Mouse (Mus musculus): ENCODE measurements at regions not wholly inside any gene's neighbourhood (a gene's known extent, or its start where the extent isn't known, plus 50 kb on each side); places are given as distances from the start of the nearest gene placed in this dataset.

DNA sequence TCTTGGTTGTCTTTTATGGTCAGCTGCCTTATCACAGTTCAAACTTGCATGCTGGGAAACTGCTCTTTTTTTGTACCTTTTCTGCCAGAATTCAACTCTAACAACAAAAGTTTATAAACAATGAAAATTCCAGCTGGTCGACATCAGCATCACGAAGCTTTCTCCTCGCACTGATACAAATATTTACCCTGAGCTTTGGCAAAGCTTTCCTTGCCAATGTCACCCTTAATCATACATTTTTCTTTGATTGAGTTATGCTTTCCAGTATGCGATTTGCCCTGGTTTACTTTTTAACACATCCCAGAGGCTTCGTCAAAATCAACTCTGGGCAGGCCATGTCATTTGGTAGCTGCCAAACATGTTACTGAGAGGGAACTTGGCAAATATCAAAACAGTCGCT lies 1333.5 kb upstream of the Zeb2 start:
- WGBS: 70% methylated on average over 6 of the region's 6 CpGs

GRCm38 (mm10) chr2:46445306-46445705 lies 1328.1 kb upstream of the Zeb2 start:
- H3K4me1 ChIP-seq (replicated peaks; ENCODE audit: control insufficient read depth, insufficient read depth, low read length): peaks cover 5% of the 10 kb centered on the region; the same call in 1 of the 2 replicates
- no peak overlapping the region for H3K4me3 ChIP-seq (ENCODE audit: low read depth, low read length)
- no peak overlapping the region for H3K9ac ChIP-seq (ENCODE audit: low read length)
- H3K27me3 ChIP-seq (ENCODE audit: control insufficient read depth, insufficient read depth, low read length): no peaks in the 10 kb centered on the region
- no peaks in the 10 kb centered on the region for H3K9me3 ChIP-seq (ENCODE audit: control insufficient read depth, low read length)
- no peak for DNase-seq (ENCODE audit: low spot score)
- H3K36me3 ChIP-seq (ENCODE audit: control insufficient read depth, insufficient read depth, low read length): no peaks in the 10 kb centered on the region
- H3K4me2 ChIP-seq (ENCODE audit: low read depth, low read length, severe bottlenecking): no peak overlapping the region
- ATAC-seq (replicated peaks; ENCODE audit: low FRiP score): no peak
- H3K27ac ChIP-seq (ENCODE audit: low read depth, low read length): no peak overlapping the region
- WGBS: 76% methylated on average over 3 of the region's 3 CpGs

More for the DNA sequence above, 1333.5 kb upstream of the Zeb2 start:
- no peak overlapping the region for H3K4me3 ChIP-seq (ENCODE audit: low read depth, low read length)
- H3K27ac ChIP-seq (ENCODE audit: low read depth, low read length): no peak overlapping the region
- no peaks in the 10 kb centered on the region for H3K4me1 ChIP-seq (replicated peaks; ENCODE audit: control insufficient read depth, insufficient read depth, low read length)
- H3K9me3 ChIP-seq (ENCODE audit: control insufficient read depth, low read length): no peaks in the 10 kb centered on the region
- H3K4me2 ChIP-seq (ENCODE audit: low read depth, low read length, severe bottlenecking): no peak overlapping the region
- ATAC-seq (replicated peaks; ENCODE audit: low FRiP score) (no peak), DNase-seq (ENCODE audit: low spot score) (no peak)
- no peak overlapping the region for H3K9ac ChIP-seq (ENCODE audit: low read length)
- no peaks in the 10 kb centered on the region for H3K36me3 ChIP-seq (ENCODE audit: control insufficient read depth, insufficient read depth, low read length)
- no peaks in the 10 kb centered on the region for H3K27me3 ChIP-seq (ENCODE audit: control insufficient read depth, insufficient read depth, low read length)

GRCm38 (mm10) chr2:46443686-46444180 lies 1326.5 kb upstream of the Zeb2 start:
- Histone ChIP-seq H3K27ac (ENCODE audit: low read depth, low read length) (no peak overlapping the region), H3K4me3 (ENCODE audit: low read depth, low read length) (no peak overlapping the region), H3K27me3 (ENCODE audit: control insufficient read depth, insufficient read depth, low read length) (no peaks in the 10 kb centered on the region), H3K36me3 (ENCODE audit: control insufficient read depth, insufficient read depth, low read length) (no peaks in the 10 kb centered on the region), H3K4me2 (ENCODE audit: low read depth, low read length, severe bottlenecking) (no peak overlapping the region), H3K9me3 (ENCODE audit: control insufficient read depth, low read length) (no peaks in the 10 kb centered on the region), H3K4me1 (replicated peaks; ENCODE audit: control insufficient read depth, insufficient read depth, low read length) (peaks cover 5% of the 10 kb centered on the region; the same call in 1 of the 2 replicates), H3K9ac (ENCODE audit: low read length) (no peak overlapping the region)
- ATAC-seq (replicated peaks; ENCODE audit: low FRiP score): peak; percentile 66
- DNase-seq (ENCODE audit: low spot score): peak; percentile 49
- 48% methylated on average over 5 of the region's 5 CpGs for WGBS

GRCm38 (mm10) chr2:46443061-46443685 lies 1326.0 kb upstream of the Zeb2 start:
- H3K27ac ChIP-seq (ENCODE audit: low read depth, low read length): no peak overlapping the region

DNA sequence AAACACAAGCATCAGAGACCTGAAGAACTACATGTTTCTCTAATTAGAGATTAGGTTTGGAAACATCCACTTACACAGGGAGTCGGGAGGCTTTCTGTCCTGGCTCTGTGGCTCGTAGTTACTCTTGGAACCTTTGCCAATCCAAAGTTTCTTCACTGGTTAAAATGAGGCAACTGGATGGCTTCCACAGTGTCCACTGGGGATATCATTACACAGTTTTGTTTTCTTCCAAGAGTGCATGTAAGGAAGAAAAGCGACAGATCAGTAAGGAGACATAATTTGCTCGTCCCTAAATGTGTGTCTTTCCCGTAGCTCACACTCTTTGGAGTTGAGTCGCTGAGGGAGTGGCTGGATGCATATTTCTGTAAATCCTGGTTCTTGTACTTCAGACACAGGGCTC lies 1325.4 kb upstream of the Zeb2 start:
- WGBS: 86% methylated on average over 6 of the region's 6 CpGs
- H3K4me1 ChIP-seq (replicated peaks; ENCODE audit: control insufficient read depth, insufficient read depth, low read length): peaks cover 5% of the 10 kb centered on the region; the same call in 1 of the 2 replicates
- H3K4me3 ChIP-seq (ENCODE audit: low read depth, low read length): no peak overlapping the region
- ATAC-seq (replicated peaks; ENCODE audit: low FRiP score) (no peak), DNase-seq (ENCODE audit: low spot score) (no peak)
- no peak overlapping the region for H3K4me2 ChIP-seq (ENCODE audit: low read depth, low read length, severe bottlenecking)
- no peak overlapping the region for H3K27ac ChIP-seq (ENCODE audit: low read depth, low read length)
- no peaks in the 10 kb centered on the region for H3K27me3 ChIP-seq (ENCODE audit: control insufficient read depth, insufficient read depth, low read length)
- no peak overlapping the region for H3K9ac ChIP-seq (ENCODE audit: low read length)
- no peaks in the 10 kb centered on the region for H3K9me3 ChIP-seq (ENCODE audit: control insufficient read depth, low read length)
- no peaks in the 10 kb centered on the region for H3K36me3 ChIP-seq (ENCODE audit: control insufficient read depth, insufficient read depth, low read length)

More at GRCm38 (mm10) chr2:46443061-46443685, 1326.0 kb upstream of the Zeb2 start:
- no peaks in the 10 kb centered on the region for H3K27me3 ChIP-seq (ENCODE audit: control insufficient read depth, insufficient read depth, low read length)
- no peak overlapping the region for H3K4me2 ChIP-seq (ENCODE audit: low read depth, low read length, severe bottlenecking)
- peaks cover 5% of the 10 kb centered on the region; the same call in 1 of the 2 replicates for H3K4me1 ChIP-seq (replicated peaks; ENCODE audit: control insufficient read depth, insufficient read depth, low read length)
- 67% methylated on average over 6 of the region's 6 CpGs for WGBS
- no peaks in the 10 kb centered on the region for H3K36me3 ChIP-seq (ENCODE audit: control insufficient read depth, insufficient read depth, low read length)
- no peak overlapping the region for H3K9ac ChIP-seq (ENCODE audit: low read length)
- H3K9me3 ChIP-seq (ENCODE audit: control insufficient read depth, low read length): no peaks in the 10 kb centered on the region
- DNase-seq (ENCODE audit: low spot score): no peak
- H3K4me3 ChIP-seq (ENCODE audit: low read depth, low read length): no peak overlapping the region
- peak; percentile 58 for ATAC-seq (replicated peaks; ENCODE audit: low FRiP score)

DNA sequence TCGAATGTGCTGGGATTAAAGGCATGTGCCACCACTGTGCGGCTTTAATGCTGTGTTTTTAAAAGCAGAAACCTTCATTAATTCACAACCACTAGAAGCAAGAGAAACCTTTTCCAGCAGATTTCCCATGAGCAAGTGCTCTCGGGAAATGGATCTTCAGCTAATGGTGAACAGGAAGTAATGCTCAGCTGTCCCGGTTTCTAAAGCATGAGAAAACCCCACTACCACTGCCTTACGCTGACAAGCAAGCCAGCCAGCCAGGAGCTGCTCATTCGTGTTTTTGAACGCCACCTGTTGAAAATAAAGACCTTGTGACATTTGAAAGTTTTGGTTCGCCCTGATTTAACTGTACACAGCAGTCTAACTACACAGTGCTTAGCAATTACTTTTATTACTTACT lies 1324.7 kb upstream of the Zeb2 start:
- Histone ChIP-seq H3K4me1 (replicated peaks; ENCODE audit: control insufficient read depth, insufficient read depth, low read length) (peaks cover 5% of the 10 kb centered on the region; the same call in 1 of the 2 replicates), H3K9ac (ENCODE audit: low read length) (no peak overlapping the region), H3K4me2 (ENCODE audit: low read depth, low read length, severe bottlenecking) (no peak overlapping the region), H3K27ac (ENCODE audit: low read depth, low read length) (no peak overlapping the region), H3K4me3 (ENCODE audit: low read depth, low read length) (no peak overlapping the region), H3K9me3 (ENCODE audit: control insufficient read depth, low read length) (no peaks in the 10 kb centered on the region), H3K36me3 (ENCODE audit: control insufficient read depth, insufficient read depth, low read length) (no peaks in the 10 kb centered on the region), H3K27me3 (ENCODE audit: control insufficient read depth, insufficient read depth, low read length) (no peaks in the 10 kb centered on the region)
- DNase-seq (ENCODE audit: low spot score): no peak
- WGBS: 90% methylated on average over 8 of the region's 8 CpGs
- no peak for ATAC-seq (replicated peaks; ENCODE audit: low FRiP score)

DNA sequence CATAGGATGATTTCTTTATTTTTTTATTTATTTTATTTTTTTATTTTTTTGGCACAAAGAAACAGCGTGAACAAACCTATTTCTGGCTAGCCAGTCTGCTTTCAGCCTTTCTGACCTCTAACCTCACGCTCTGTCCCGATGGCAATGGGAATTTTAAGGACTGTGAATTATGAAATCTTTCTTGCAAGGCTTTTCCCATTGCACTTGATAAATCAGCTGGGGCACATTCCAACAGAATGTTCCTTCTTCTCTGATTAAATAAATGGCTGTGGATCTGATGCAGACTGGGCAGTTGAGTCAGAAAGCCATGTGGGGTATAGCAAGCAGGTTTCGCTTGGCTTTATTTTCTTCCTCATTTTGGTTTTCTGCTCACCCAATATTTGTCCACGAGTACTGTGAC lies 1324.2 kb upstream of the Zeb2 start:
- H3K27me3 ChIP-seq (ENCODE audit: control insufficient read depth, insufficient read depth, low read length): no peaks in the 10 kb centered on the region
- H3K9ac ChIP-seq (ENCODE audit: low read length): no peak overlapping the region
- no peak overlapping the region for H3K27ac ChIP-seq (ENCODE audit: low read depth, low read length)
- WGBS: 93% methylated on average over 5 of the region's 5 CpGs
- peaks cover 5% of the 10 kb centered on the region; the same call in 1 of the 2 replicates for H3K4me1 ChIP-seq (replicated peaks; ENCODE audit: control insufficient read depth, insufficient read depth, low read length)
- no peak overlapping the region for H3K4me3 ChIP-seq (ENCODE audit: low read depth, low read length)
- no peak overlapping the region for H3K4me2 ChIP-seq (ENCODE audit: low read depth, low read length, severe bottlenecking)
- ATAC-seq (replicated peaks; ENCODE audit: low FRiP score): no peak
- H3K9me3 ChIP-seq (ENCODE audit: control insufficient read depth, low read length): no peaks in the 10 kb centered on the region
- no peak for DNase-seq (ENCODE audit: low spot score)
- no peaks in the 10 kb centered on the region for H3K36me3 ChIP-seq (ENCODE audit: control insufficient read depth, insufficient read depth, low read length)

GRCm38 (mm10) chr2:46440038-46440437 lies 1322.8 kb upstream of the Zeb2 start:
- Histone ChIP-seq H3K36me3 (ENCODE audit: control insufficient read depth, insufficient read depth, low read length) (no peaks in the 10 kb centered on the region), H3K27me3 (ENCODE audit: control insufficient read depth, insufficient read depth, low read length) (no peaks in the 10 kb centered on the region), H3K9ac (ENCODE audit: low read length) (no peak overlapping the region), H3K27ac (ENCODE audit: low read depth, low read length) (no peak overlapping the region), H3K4me2 (ENCODE audit: low read depth, low read length, severe bottlenecking) (no peak overlapping the region), H3K9me3 (ENCODE audit: control insufficient read depth, low read length) (no peaks in the 10 kb centered on the region), H3K4me3 (ENCODE audit: low read depth, low read length) (no peak overlapping the region), H3K4me1 (replicated peaks; ENCODE audit: control insufficient read depth, insufficient read depth, low read length) (peaks cover 5% of the 10 kb centered on the region; the same call in 1 of the 2 replicates)
- no peak for DNase-seq (ENCODE audit: low spot score)
- WGBS: 91% methylated on average over 2 of the region's 2 CpGs
- no peak for ATAC-seq (replicated peaks; ENCODE audit: low FRiP score)

GRCm38 (mm10) chr2:46418281-46418680 lies 1301.1 kb upstream of the Zeb2 start:
- Histone ChIP-seq H3K27me3 (ENCODE audit: control insufficient read depth, insufficient read depth, low read length) (no peaks in the 10 kb centered on the region), H3K9me3 (ENCODE audit: control insufficient read depth, low read length) (no peaks in the 10 kb centered on the region), H3K4me3 (ENCODE audit: low read depth, low read length) (no peak overlapping the region), H3K9ac (ENCODE audit: low read length) (no peak overlapping the region), H3K27ac (ENCODE audit: low read depth, low read length) (no peak overlapping the region), H3K4me2 (ENCODE audit: low read depth, low read length, severe bottlenecking) (no peak overlapping the region), H3K4me1 (replicated peaks; ENCODE audit: control insufficient read depth, insufficient read depth, low read length) (no peaks in the 10 kb centered on the region), H3K36me3 (ENCODE audit: control insufficient read depth, insufficient read depth, low read length) (no peaks in the 10 kb centered on the region)
- DNase-seq (ENCODE audit: low spot score) (no peak), ATAC-seq (replicated peaks; ENCODE audit: low FRiP score) (no peak)
- WGBS: 90% methylated on average over 1 of the region's 1 CpGs

All from forebrain, embryonic 11.5 days (tissue).